Mouse (Mus musculus) testis, postnatal 14 days (tissue): ENCODE data around the gene Eif1ax.
"Not testable (repeated sequence)": the region's sequence is repeated elsewhere in the genome, so short reads cannot be mapped to it uniquely, and the experiment has no call there.

Experiments
- DNase-seq: peaks from one replicate; pipeline ENCODE4 v3.0.0; 2021; ENCODE audit warnings: low spot score

Eif1ax gene

GRCm38 (mm10) chrX:159371831-159372752 lies at the start of gene Eif1ax:
TSS of gene Eif1ax (plus strand) at chrX:159372178.
- peak; percentile 82 for DNase-seq

- DNase-seq: no peak
These were observed 7.5 kb upstream of the Eif1ax start for GRCm38 (mm10) chrX:159364506-159364905.

DNA sequence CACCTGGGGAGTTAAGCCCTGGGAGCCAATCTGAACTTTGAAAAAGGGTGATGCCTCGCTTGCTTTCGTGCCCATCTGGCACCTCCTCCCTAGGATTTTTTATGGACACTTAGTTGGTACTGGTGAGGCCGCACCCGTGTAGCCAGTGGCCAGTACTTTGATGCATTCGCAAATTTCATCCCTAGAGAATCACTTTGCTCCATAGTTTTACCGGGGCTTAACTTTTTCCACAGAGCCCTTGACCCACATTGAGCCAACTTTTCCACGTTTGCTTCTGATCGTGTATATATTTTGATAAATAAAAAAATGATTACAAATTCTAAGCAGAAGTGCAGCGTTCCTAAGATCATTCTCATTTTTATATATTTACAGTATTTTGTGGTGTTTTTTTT lies 771 bp downstream of the Eif1ax start:
- no peak for DNase-seq

GRCm38 (mm10) chrX:159387105-159387504 lies 15.1 kb downstream of the Eif1ax start:
- DNase-seq: no peak

GRCm38 (mm10) chrX:159388953-159389352 lies 17.0 kb downstream of the Eif1ax start:
- no peak for DNase-seq

DNA sequence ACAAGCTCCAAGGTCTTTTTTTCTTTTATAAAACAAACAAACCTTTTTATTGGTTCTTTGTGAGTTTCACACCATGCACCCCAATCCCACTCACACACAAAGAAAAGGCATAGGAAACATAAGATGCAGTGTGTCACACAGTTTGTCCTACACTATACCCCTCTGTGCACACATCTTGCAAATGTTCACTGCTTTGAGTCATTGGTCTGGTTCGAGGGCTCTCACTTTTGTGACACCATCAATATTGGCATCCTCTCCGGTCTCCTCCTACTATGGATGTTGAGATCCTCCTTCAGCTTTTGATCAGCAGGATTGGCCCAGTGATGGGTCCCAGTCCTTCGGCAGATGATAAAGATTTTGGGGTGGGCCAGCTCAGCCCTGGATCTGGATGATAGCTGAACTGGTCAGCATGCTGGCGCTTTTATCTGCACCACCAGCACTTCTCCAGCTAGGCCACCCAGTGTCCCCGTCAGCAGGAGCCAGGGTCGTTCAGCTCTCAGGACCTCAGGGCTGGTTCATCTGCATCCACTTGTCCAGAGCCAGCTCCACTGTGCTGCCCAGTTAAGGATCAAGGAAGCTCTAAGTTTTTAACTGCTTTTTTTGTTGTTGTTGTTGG lies 18.5 kb downstream of the Eif1ax start:
- DNase-seq: no peak

DNA sequence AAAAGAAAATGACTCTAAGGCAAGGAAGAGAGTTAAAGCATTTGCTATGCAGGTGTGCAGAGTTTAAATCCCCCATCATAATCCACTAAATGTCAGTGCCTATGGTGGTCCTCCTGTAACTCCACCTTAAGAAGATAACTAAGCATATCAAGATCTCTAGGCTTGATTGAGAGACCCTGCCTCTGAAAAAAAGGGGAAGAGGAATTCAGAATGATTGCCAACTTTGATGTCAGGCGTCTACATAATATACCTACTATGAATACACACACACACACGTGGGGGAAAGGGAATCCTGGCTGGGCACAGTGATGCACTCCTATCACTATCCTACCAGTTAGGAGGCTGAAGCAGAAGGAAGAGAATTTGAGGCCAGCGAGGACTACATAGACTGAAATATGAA lies 19.3 kb downstream of the Eif1ax start:
- DNase-seq: no peak

DNA sequence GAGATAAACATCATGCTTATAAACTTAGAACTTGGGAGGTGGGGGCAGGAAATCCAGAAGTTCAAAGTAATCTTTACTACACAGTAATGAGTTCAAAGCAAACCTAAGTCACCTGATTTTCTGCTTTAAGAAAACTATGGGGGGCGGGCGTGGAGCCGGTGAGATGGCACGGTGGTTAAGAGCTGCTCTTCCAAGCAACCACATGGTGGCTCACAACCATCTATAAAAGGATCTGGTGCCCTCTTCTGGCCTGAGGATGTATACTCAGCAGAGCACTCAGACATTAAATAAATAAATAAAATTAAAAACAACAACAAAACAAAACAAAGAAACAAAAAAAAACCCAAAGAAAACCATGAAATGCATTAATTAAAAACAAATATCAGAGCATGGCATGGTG lies 37.3 kb downstream of the Eif1ax start:
- DNase-seq: no peak

GRCm38 (mm10) chrX:159414130-159414828 lies 42.3 kb downstream of the Eif1ax start, which contains the start of gene Map7d2:
TSS of gene Map7d2 (plus strand) at chrX:159414572.
- peak; percentile 59 for DNase-seq

DNA sequence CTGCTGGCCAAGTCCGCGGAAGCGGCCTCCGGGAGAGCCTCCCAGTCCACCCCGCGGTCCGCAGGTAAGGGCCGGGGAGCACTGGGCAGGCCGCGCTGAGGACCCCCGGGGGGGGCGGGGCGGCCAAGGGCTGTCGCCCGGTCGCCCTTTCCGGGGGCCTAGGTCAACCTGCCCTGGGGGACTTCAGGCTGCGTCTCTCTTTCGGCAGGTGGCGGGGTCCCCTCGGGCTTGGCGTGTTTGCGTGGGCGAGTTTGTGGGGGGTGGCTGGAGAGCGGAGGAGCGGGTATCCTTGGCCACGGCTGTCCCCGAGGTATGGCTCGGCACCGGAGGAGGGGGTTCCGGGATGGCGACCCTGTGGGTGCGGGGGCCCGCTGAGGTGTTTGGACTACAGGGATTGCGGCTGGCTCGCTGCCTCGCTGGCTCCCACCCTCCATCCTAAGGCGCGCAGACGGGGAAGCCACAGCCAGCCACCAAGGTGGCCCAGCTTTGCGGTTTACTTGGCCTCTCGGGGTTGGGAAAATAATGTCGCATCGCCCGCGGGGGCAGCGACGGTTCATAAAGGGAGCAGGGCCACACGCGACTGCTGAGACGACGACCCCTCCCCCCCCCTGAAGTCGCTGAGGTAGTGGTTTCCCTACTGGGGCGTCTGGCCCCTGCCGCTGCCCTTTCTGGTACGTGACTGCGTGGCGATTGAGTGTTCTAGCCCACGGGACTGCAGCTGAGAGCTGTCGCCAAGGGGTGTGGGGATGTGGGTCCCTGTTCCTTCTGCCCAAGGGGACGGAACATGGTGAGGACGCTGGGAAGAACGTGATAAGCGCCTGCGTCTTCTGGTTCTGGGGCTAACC lies 43.1 kb downstream of the Eif1ax start:
- peak; percentile 55 for DNase-seq

DNA sequence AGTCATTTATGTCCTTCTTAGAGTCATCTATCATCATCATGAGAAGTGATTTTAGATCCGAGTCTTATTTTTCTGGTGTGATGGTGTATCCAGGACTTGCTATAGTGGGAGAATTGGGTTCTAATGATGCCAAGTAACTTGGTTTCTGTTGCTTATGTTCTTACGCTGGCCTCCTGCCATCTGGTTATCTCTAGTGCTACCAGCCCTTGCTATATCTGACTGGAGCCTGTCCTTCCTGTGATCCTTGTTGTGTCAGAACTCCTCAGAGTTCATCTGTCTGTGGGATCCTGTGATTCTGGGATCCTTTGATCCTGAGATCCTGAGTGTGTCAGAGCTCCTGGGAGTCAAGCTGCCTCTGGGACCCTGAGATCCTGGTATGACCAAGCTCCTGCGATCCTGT lies 58.5 kb downstream of the Eif1ax start:
- not testable (repeated sequence) for DNase-seq
